Mouse (Mus musculus) kidney, postnatal 14 days (tissue): Measurements from ENCODE around the gene Cfap61.

Experiments
- DNase-seq: peaks from one replicate; pipeline ENCODE4 v3.0.0; 2022; ENCODE audit warnings: mixed read lengths

The Cfap61 gene

GRCm38 (mm10) chr2:146015341-146016186, 81.0 kb downstream of the Cfap61 start:
- DNase-seq, result no peak

DNA sequence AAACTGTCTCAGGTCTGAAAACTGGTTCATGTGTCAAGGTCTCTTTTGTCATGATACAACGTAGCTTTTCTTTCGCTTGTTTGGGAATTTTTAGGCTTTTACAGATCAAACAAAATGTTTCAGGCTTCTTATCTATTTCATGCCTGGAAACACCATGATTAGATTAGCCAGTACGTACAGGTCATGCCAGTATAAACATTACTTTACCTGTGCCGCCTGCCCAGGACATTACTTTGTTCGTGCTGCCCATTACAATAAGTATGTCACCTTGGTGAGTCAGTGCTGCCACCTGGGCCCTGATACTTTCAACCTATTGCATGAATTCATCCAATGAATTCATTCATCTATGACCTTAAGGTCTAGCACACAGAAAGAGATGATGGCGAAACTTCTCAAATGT, 88.3 kb downstream of the Cfap61 start:
- no peak for DNase-seq

GRCm38 (mm10) chr2:146043640-146044039, 109.1 kb downstream of the Cfap61 start:
- no peak for DNase-seq

GRCm38 (mm10) chr2:146044926-146045890, 110.6 kb downstream of the Cfap61 start:
- DNase-seq, result peak; percentile 24

GRCm38 (mm10) chr2:146047691-146048090, 113.1 kb downstream of the Cfap61 start:
- no peak for DNase-seq

DNA sequence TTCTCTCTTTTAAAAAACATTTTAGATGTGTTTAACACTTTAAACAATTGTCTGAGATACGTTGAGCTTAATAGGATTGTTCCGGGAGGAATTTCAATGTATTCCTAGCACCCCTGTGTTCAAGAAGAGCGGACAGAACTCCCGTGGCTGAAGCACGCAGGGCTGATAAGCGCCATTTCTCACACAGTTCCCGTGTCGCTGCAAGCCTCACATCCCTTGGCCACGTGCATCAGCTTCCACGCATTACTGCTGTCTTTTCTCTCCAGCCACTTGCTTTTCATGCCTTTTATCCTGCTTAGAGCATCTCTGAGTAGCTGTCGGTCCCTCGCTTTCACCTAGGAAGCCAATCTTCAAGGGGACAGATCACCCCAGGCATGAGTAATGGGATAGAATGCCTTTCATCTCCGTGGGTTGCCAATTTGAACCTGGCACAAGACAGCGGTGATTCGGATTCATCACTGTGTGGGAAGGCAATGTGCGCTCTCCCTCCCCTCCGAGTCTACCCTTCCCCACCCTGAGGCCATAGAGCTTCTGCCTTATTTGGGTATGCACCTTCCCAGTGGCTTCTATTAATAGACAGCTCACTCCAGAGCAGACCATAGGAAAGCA, 113.7 kb downstream of the Cfap61 start:
- no peak for DNase-seq

DNA sequence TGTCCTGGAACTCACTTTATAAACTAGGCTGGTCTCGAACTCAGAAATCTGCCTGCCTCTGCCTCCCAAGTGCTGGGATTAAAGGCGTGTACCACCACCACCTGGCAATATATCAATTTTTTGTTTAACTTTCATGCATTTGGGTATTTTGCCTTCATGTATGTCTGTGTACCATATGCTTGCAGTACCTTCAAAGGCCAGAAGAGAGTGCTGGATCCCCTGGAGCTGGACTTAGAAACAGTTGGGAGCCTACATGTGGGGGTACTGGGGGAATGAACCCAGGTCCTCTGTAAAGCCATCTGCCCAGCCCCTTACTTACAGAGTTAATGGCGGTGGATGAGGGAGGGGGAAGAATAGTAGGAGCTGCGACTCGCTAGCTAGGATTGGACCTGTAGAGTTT, 114.8 kb downstream of the Cfap61 start:
- no peak for DNase-seq

DNA sequence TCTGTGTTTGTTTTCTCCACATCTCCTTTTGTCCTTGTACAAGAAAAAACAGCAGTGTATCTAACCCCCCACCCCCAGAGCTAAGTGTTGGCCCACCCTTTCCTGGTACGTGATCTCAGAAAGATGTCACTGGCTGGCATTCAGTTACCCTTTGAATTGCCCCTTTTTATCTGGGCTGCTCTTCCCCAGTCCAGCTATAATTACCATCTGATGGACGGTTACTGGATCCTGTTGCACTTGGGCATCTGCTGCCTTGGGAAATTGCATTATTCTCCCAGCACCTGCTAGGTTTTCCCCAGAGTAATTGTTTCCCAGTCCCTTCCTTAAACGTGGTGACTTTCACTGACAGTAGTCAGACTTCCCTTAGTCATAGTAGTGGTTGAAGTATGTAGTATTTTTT, 115.5 kb downstream of the Cfap61 start:
- no peak for DNase-seq

DNA sequence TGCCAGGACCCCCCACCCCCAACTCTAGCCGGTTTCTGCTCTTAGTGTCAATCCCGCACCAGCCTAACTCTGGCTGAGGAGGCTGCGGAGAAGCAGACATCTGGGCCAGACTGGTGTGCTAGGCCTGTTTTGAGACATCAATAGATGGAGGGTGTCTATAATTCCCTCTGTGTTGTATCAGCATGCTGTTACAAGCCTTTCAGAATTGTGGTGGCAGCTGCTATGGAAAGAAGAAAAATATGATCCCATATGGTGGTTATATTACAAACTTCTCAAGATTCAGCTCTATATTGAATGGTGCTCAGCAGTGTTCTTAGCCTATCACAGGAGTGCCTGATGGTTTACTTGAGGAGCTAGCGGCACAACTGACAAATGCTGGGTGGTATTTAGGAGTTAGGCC, 116.8 kb downstream of the Cfap61 start:
- no peak for DNase-seq

DNA sequence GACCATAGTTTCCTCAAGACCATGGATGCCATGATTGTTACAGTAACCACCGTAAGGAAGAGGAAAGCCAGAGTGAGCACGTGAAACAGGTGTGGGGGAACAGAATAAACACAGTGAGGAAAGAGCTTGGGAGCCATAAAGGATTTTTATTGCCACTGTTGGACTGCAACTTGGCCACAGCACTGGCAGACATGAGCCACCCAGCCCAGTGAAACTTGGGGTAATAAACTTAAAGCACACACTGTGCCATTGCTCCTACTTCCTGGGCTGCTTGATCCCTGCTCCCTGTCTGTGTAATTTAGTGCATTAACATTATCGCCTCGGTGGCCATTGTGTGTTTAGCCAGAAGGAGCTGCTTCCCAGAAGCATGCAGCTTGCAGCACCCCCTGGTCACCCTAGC, 122.5 kb downstream of the Cfap61 start:
- no peak for DNase-seq

DNA sequence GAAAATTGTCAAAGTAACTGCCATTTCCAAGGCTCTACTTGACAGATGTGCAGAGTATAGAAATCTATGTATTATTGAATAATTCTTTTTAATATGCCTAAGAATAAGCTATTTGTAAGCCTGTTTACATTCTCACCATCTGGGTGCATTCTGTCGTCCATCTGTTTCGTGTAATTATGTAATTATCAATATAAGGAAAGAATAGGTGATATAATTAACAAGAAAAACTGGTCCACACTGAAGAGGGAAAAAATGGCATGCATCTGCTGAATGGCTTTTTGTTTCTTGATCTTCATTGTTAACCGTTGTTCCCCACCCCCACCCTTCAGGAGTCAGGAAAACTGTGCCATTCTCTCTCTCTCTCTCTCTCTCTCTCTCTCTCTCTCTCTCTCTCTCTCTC, 124.2 kb downstream of the Cfap61 start:
- DNase-seq, result no peak

GRCm38 (mm10) chr2:146061421-146062300, 127.1 kb downstream of the Cfap61 start:
- no peak for DNase-seq

DNA sequence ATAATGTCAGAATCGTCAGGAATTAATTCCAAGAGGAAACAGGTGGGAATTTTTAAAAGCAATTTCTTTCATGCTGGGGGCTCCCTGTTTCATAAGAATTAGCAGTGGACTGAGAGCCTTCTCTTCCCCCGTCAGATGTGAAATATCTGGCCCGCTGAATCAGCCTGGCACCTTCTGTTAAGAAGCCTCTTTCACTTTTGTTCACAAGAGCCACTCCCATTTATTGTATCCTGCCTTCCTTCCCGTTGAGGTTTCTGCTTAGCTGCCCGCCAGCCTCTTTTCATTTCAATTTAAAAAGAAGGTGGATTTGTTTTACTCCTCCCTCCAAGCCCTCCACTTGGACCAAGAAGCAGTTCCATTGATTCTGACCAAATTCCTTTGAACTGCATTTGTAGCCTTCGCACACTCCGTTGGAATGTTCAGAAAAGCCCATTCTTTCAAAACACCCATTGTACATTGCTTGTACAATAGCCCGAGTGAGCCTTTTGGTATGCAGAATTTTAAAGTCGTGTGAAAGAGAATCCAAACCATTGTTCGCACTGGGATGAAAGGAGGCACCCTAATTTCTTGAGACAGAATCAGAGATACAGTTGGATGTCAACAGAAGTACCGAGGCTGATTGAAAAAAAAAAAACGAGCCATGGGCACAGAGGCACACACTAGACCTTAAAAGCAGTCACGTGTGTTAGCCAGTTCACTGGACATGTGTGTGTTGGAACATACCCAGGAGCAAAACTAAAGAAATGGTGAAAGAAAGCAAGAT, 127.9 kb downstream of the Cfap61 start:
- DNase-seq, result no peak

GRCm38 (mm10) chr2:146063093-146064074, 128.8 kb downstream of the Cfap61 start:
- DNase-seq, result no peak

DNA sequence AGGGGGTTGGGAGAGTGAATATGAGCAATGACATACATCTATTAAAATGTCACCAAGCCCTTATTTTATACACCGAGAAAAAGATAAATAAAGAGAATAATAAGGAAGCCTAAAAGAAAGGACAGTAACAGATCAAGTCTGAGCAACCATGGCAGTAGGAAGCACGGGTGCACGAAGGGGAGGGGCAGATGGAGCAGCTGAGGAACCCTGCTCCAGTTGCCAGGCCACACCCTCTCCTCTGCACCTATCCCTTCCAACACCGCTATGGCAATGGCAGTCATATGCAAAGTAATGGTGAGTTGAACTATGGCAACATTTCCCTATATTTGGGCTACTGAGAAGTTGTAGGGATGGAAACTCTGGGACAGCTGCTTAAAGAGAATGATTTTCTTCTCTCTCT, 132.8 kb downstream of the Cfap61 start:
- DNase-seq, result no peak

DNA sequence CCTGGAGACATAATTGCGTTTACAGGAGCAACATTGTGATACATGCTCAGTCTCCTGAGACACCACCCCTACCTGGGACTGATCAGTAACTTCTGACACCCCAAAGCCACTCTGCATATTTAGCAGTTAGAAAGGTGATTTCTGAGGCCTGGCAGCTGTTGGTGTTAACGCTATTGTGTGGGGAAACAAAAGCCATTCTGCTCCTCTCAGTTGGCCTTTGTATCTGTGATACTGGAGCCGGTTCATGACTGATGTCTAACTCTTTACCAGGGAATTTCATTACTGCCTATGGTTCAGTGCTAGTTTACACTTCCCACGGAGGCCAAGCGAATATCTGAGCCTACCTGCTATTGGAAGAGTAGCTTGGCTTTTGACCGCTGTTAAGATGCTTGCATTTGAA, 138.7 kb downstream of the Cfap61 start:
- DNase-seq, result no peak

DNA sequence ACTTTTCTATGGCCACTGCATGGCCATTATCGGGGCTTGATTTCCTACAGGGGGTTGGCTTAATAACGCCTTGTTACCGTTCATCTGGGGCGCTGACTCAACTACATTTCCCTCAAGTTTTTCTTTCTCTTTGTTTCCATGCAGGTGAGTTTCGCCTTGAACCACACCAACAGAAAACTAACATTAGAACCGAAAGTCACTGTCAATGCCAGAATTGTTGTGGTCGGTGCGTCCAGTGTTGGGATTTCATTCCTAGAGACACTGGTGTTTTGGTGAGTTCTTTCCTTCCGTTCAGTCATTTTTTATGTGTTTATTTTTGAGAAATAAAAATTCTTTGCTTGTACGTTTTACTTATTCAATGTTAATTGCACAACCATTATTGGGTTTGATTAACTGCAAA, 142.5 kb downstream of the Cfap61 start:
- DNase-seq, result no peak

DNA sequence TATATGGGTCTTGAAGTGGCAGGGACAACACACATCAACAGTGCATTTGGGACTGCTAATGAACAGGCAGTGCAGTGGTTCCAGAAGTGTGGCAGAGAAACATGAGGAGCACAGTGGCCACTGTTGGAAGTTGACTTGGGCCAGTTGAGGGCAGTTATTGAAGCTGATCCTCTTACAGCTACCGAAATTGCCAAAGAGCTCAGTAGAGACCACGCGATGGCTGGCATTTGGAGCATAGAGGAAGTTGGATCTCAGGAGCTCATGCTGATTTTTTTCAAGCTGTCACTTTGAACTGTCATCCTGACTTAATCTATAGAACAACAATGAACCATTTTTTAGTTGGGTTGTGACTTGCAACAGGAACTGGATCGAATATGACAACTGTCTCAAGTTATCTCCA, 145.7 kb downstream of the Cfap61 start:
- DNase-seq, result no peak

DNA sequence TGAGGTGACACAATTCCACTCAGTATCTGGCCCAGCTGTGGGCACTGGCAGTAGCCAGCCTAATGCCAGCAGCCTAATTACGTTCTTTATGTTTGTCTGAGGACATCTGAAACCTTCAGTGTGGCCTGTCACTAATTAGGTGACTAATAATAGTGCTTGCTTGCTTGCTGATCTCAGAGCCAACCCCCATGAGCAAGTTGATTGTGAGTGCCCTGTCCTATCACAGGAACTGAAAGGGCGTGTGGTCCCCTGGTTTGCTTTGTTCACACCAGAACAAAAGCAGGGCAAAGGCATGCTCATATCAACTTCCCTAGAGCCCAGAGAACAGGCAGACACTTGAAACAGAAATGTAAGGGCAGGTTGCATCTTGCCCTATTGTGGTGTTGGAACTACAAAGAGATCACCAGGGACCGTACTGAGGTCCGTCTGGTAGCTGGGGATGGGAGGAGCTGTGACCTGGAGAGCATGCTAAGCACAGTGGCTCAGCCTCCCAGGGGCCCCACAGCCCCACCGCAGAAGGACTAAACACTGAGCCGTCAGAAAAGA, 148.8 kb downstream of the Cfap61 start:
- DNase-seq, result no peak

GRCm38 (mm10) chr2:146087411-146087810, 152.8 kb downstream of the Cfap61 start:
- DNase-seq, result no peak
